Mouse (Mus musculus) thymus, postnatal 25 days (tissue): Measurements from ENCODE around the gene Pappa2.

Experiments
- DNase-seq: peaks from one replicate; pipeline ENCODE4 v3.0.0; 2022

The Pappa2 gene

DNA sequence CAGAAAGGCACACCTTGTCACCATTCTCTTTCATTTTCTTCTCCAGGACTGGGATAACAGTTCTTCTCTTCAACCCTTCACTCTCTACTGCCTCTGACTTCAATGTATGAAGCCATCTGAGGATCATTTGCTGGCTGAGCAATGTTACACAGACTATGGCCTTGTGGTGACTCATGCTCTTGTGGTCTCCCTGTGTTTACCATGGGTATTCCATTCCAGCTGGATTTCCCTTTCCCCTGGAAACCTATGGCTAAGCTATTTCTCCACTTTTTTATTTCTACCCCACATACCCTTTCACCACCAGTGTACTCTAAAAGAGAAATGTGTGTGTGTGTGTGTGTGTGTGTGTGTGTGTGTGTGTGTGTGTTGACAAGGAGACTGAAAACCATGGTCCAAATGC is 83.0 kb downstream of the Pappa2 start:
- DNase-seq = no peak

DNA sequence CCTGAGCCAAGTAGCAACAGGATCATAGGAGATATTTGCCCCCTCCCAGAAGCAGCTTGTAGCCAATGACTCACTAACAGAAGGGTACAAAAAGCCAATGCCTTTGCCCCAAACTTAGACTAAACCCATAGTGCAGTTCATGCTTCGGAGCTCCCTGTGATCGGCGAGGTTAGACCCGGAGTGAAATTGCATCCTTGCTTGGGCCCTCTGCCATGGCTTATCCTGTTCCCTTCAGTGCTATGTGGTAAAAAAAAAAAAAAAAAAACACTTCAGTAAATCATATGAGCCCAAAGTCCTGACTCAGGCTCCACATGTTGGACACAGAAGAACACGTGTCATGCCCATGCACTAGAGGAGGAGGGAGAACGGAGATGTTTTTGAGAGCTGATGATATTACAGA is 85.8 kb downstream of the Pappa2 start:
- no peak for DNase-seq

DNA sequence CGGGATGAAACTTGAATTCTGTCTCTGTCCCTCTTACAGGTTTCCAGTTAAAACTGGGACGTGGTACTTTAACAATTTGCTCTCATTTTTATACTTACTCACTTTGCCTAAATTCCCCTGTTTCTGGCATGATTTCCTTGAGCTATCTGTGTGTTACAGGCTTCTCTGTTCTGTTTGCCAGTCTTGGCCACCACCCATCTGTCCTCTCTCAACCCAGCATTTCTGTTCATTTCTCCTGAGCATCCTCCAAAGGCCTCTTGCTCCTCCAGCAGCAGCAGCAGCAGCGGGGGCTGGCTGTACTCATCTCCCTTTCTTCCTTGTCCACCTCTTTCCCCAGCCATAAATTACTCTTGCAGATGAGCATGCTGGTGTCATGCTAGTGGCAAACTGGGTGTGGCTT is 104.8 kb downstream of the Pappa2 start:
- no peak for DNase-seq

DNA sequence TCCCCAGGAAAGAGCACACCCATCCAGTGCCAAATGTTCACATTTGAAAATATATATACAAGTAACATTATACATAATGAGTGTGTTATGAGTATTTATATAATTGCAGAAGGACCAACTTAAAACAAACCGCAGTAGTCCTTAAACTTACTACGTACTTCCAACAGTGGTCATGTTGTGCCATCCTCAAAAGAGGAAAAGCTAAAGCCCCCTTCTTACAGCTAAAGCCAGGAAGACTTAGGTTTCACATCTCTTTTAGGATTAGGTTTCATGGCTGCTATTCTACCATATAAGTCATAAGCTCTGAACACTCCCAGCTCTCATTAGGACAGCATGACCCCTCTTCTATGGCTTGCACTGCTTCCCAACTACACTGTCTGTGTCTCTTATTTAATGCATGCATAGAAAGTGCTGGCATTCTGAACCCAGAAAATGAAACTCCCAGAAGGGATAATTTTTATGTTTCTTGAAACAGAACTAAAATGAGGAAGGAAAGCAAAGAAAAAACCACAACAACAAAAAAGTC is 105.7 kb downstream of the Pappa2 start:
- no peak for DNase-seq

DNA sequence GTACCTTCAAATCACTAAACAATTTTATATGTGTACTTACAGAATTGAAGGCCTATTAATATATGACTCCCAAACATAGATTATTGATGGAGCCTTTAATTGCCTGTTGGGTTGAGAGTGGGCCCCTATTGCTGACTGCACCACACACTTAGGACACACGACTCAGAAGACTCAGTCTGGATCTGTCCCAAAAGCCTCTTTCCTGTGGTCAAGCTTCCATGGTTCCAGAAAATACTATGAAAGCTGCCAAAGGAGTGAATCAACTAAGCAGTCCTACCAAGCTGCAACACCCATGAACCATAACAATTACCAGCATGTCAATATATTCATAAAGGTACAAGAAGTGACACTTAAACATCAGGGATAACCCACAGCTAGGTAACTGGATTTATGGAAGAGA is 106.7 kb downstream of the Pappa2 start:
- DNase-seq = no peak

DNA sequence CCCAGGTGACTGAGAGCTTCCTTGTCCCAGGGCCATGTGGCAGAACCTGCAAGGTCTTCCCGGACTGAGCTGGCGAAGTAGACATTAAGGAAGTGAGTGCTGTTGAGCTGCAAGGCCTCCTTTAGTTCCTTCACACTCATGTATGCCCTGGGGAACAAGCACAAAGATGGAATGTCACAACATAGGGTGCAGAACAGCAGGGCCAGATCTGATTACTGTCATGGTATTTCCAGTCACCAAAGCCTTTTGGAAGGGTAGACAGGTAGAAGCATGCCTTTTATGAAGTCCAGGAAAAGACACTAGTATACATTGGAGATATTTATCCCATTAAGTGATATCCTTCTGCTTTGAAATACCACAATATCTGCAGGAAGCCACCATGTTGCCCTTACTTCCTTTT is 108.9 kb downstream of the Pappa2 start:
- DNase-seq = no peak

DNA sequence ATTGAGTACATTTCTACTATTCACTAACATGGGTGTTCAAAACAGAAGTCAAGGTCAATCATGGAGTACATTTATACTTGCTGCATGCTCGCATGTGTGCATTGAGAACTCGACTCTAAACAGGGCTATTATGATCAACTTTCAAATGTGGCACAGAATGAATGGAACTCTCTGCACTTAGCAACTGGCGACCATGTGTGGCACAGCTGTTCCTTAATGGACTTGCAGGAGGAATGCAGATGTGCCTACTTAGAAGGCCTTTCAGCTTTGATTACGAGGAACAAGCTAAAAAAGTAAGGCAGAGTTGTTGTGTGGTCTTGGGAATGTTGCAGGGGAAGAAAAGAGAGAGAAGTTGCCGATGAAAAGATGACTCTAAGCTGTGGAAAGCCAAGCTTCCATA is 120.1 kb downstream of the Pappa2 start:
- no peak for DNase-seq

DNA sequence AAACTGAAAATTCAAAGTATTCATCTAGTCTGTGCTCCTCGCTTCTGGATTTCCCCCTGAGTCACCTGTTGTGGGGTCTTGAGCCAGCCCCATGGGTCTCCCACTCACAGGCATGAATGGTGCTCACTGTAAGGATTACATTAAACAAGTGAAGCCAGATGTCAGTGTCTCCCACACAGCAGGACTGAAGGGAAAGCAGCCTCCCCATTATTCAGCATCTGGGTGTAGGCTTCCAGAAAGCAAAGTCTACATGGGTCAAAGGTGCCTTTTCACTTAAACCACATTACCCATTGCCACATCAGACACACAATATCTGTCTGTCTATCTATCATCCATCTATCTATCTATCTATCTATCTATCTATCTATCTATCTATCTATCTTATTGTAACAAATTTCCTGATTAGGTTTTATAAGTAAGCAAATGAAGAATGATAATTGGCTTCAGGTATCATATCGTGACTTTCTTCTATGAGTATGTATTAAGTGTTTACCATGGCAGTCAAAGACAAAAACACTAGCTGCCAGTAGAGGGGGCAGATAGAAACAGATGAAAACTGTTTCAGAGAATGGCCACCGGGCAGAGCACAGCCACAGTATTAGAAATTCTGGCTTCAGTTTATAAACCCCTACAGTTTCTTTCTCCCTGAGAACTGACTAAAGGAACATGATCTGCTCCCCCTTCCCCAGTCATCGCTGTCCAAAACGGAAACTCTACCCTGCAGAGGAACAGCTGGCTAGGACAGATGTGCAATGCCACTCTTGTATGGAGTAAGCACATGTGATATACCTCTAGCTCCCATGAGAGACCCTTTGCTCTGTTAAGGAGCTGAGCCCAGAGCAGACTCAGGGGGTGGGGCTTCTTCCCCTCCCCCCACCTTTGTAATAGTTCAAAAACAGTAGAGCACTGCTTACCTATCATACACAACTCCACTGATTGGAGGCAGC is 126.1 kb downstream of the Pappa2 start:
- DNase-seq = no peak

DNA sequence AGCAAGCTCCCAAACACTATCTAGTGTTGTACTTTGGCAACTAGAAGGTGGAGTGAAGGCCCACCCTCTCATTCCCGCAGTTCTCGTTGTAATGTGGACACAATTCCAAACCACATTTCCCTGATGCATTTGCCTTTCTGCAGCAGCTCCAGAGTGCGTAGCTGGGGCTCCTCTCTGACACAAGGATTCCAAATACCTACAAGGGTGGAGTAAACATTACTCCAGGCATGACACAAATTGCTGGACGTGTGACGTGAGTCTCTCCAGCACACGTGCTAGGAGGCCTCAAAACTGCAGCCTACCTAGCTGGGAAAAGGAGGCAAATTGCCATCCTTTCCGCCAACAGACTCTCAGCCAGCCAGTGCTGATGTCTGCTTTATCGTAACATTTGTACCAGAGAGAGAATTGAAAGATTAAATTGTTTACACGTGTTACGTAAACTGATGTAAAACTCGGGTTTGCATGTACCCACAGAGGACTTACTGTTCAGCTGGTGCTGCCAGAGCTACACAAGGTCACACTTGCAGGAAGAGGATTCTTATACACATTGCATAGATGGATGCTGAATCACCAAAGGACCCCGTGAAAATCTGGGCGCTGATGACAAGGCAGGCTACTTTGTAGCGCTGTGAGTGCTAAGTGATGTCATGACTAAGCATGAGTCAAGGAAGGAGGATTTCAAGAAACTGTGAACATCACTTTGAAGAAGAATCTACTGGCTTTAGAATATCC is 127.3 kb downstream of the Pappa2 start:
- DNase-seq = no peak

DNA sequence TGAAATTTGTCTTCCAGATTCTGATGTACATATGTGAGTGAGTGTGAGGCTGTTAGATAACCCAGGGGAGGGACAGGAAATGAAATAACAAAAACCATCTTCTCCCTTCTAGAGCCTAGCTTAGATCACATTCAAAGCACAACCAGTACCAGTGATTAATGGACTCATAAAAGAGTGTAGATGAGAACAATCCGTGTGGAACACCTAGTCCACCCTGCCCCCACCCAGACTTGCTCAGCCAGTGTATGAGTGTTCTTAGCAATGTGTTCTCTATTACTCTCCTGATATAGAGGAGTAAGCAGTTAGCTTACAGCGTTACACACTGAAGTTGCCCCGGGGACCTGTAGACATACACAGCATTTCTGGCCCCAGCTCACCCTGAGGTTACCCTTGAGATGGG is 129.8 kb downstream of the Pappa2 start:
- DNase-seq = no peak

DNA sequence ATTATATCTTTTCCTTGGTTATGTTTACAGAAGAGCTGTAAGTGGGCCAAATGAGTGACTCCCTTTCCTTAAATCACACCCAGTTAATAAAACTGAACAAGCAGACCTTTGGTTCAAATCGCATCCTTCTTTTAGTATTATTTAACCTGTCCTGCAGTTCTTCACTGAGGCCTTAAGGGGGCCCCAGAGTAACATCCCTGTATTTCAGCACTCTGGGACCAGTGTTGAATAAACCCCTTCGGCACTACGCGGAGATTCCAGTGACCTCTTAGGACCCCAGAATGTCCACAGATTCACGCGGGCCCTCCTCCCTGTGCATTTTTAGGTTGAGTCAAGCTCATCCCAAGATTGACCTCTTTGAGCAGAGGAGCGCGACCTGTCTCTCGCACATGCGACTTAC is 135.7 kb downstream of the Pappa2 start:
- DNase-seq = no peak

DNA sequence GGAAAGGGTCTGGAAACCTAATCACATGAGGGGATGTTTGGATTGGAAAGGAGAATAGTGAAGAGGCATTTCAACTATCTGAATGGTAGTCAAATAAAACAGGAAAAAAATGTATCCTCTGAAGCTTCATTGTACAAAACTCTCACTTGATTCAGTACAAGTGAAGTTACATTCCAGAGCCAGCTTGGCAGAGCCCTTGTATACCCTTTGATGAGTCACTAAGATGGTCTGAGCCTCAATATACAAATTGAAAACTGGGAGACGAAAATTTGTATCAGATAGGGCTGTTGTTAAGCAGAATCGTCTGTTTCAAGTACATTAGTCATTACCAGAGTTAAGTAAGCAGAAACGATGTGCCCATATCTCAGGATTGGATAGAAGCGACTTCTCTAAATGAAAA is 143.1 kb downstream of the Pappa2 start:
- no peak for DNase-seq

DNA sequence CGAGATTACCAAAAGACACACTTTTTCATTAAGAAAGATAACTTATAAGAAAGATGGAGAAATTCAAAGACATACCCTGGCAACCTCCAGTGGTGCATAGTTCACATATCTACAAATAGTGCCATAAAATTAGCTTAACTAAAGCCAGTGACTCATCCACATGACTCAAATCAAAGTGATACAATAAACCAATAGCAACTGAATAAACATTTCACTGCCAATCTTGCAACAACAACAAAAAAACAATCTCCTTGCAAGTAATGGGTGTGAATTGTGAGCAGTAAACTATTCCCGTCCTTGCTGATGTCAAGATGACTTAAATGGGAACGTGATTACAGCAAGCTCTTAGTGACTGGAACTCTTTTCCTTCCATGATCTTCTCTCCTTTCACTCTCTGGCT is 150.1 kb downstream of the Pappa2 start:
- DNase-seq = no peak

DNA sequence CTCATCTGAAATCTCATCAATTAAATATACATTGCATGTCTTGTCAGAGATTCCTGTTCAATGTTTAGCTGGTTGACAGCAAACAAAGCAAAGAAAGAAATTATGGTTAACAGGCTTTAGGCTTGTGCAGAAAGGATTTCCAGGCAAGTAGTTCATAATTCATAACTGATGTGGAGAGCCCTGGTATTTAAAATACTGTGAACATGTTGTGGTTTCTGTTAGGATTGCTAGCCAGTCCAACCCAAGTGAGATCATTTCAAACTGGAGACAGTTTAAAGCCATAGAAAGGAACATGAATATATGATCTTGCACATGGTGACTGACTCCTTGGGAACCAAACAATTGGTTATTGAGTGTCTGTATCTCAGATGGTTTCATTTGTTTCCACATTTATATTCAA is 152.4 kb downstream of the Pappa2 start:
- no peak for DNase-seq

DNA sequence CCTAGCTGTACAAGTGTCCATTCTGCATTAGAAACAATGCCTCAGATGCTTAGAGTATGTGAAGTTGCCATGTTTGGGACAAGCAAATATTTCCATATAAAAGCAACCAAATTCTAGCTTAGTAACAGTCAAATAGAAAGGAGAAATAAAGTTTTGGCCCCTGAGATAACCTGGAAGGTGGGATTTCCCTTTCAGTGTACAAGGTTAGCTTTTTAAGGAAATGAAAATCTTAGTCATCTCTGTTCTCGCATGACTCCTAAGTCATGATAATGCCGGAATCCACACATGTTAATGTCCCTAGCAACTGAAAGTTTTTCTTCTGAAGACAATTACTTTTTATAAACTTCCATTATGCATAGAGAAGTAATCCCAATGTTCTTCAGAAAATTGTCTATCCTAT is 160.6 kb downstream of the Pappa2 start:
- DNase-seq = no peak

DNA sequence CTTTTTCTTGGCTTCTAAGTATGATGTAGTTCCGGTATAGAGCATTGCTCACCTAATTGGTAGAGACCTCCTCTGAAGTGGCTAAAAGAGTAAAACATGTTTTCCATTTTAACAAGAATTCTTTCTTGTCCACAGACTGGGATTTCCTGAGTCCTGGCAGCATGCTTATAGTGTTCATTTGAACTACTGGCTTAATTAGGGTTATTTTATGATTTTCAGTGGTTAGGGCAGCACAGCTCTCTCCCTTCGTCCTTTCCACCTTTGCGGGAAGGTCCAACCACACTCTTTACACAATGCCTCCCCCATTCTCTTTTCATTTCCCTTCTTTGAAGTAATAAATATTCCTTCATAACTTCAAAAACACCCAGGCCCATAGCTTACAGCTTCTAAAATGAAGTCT is 163.8 kb downstream of the Pappa2 start:
- DNase-seq = no peak

DNA sequence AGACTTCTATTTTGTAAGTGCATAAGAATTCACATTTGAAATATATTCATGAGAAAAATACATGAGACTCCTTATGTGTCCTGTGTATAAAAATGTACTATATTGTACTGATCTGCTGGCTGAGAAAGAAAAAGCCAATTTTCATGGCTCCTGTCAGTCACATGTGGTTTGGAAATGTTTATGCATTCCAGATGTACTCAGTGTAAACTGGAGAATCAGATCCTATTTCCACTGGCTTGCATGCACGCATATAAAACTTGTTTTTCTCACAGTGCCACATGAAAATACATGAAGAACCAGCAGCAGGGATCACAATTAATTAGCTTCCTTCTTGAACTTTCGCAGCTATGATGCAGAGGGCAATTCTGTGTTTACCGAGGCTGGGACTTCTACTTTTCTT is 168.4 kb downstream of the Pappa2 start:
- no peak for DNase-seq

DNA sequence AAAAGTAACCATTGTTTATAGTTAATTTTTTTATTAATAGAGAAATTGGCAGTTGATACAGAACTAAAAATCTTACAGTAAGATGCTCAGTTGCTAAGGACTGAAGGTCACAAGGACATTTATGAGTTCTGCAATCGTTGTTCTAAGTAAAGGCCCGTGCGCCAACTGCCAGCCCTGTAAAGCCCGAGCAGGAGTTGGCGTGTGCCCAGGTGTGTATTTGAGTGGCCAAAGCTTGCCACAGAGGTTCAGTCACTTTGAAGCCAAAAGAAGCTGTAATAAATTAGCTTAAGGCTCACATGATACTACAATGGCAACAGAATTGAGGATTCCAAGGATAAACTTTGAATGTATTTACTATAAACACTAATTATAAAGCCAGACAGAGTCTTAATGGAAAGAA is 204.8 kb downstream of the Pappa2 start:
- DNase-seq = no peak

DNA sequence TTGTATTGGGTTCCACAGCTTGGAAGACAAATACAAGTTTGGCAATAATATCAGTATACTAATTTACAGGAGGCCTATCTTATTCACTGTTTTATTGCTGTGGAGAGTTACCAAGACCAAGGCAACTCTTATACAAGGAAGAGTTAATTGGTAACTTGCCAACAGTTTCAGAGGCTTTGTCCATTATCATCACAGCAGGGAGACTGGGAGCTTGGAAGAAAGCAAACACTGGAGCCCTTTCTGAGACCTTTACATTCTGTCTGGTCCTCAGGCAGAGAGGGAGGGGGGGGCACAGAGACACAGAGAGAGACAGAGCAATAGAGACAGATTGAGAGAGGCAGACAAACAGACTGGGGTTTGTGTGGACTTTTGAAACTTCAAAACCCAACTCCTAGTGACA is 207.2 kb downstream of the Pappa2 start:
- no peak for DNase-seq

DNA sequence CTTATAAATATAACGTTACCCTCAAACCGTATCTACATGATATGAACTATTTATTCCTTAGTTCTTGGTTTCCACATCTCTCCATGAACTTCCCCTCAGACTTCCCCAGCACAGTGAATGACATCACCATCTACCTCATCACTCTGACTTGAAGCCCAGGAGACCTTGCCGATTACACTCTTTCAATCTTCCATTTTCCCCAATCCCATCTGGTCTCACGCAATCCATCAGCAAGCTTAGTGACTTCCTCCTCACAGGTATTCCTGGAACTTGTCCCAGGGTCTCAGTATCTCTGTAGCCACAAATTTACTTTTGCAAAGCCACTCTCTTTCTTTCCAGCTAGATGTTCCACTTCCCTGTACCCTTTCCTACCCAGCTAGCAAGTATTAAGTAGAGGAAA is 209.5 kb downstream of the Pappa2 start:
- DNase-seq = no peak

DNA sequence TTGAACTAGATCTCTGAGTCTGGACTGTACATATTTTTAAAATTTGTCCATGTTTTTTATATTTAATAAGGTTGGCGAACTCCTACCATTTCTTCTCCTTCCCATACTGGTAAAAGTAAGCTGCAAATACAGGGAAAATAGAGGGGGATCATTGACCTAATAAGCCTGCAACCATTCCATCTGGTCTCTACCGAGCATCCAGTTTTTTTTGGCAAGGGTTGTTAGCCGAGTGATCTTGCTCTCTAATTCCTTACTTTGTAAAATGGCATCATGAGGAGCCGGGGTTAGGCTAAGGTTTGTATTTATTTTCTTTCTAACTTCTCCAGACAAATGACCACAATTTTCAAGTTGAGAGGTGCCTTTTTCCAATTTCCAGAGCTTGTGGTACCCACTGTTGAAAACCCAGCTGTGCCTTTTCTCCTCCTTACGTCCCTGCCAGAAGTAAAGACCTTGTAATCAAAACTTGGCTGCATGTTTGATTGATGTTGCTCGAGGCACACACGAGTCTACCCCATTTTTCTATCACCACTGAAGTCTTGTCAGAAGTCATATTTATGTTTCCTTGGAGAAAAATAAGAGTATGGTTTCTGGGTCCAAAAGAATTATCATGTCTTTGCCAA is 210.1 kb downstream of the Pappa2 start:
- DNase-seq = no peak

DNA sequence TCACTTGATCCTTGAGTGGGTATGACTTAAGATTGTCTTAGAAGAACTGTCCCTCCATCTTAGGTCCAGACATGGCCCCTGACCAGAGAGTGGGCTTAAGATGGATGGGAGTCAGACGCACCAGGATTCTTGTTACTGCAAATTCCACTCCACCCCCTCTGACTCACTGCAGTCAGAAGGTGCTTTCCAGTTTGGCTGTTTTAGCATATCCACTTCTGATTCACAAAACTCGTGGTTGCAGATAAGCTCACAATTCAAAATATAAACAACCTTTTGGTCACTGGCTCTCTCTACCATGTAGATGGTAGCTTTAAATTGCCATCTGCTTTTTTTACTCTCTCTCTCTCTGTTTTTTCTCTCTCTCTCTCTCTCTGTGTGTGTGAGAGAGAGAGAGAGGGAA is 214.4 kb downstream of the Pappa2 start:
- no peak for DNase-seq

DNA sequence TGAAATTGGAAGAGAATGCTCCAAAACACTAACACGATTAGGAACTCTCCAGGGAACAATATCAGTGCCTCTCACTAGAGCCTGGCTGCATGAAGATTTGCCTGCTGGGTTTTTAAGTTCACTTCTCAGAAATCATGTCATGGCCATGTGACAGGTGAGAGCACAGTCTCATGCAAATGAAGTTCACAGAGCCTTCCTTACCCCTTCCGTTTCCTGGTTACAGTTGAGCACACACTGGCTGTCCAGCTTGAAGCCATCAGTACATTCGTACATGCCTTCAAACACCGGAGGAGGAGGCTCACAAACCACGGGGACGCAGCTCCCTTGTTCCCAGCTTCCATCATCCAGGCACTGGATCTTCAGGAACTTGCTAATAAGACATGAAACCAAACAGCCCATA is 215.6 kb downstream of the Pappa2 start:
- no peak for DNase-seq

DNA sequence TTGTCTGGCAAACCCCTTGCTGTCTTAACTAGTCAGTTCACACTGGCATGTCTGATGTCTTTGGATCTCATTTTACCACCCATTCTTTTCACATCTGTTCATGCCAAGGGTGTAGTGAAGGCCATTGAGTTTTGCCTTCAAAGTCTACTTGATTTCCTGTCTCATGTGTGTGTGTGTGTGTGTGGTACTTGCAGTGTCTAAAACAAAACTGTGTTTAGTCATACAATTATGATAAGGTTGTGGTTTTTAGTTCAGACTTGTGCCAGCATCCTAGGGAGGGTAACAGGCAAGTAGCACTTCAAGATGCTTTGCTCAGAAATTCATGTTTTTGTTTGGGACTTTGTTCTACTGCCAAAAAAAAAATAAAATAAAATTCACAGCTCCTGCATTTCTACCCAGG is 216.1 kb downstream of the Pappa2 start:
- DNase-seq = no peak
